Mouse (Mus musculus): ENCODE measurements around the gene Skor1. TPM values are rescaled to one million over a fixed set of nuclear protein-coding genes. Genes with fewer than 3 reads are reported as not detected.

The Skor1 gene
- total RNA-seq, 2 experiments from 2014 or later: 0.28 to 0.29 TPM

- no peak for TF ChIP-seq CTCF (IDR thresholded peaks at IDR 0.05)
- intact Hi-C loops (cut with DNase I): loop anchor here (10.0 kb wide), 1 partner anchor 878 kb away; the partner anchor contains the start of gene Smad6
- no peak overlapping the region for H3K4me3 ChIP-seq
- no peak for DNase-seq (ENCODE audit: extremely low spot score in 1 of 2, low spot score in 2 of 2)
- no peak overlapping the region for H3K27ac ChIP-seq
Observed at GRCm38 (mm10) chr9:63146856-63147274, 1.9 kb downstream of the Skor1 start.

GRCm38 (mm10) chr9:63146126-63146855 lies 2.5 kb downstream of the Skor1 start:
- Histone ChIP-seq H3K27ac (no peak overlapping the region), H3K4me3 (no peak overlapping the region)
- no peak for DNase-seq (ENCODE audit: extremely low spot score in 1 of 2, low spot score in 2 of 2)
- no peak for TF ChIP-seq CTCF (IDR thresholded peaks at IDR 0.05)
- intact Hi-C loops (cut with DNase I): loop anchor here (10.0 kb wide), 1 partner anchor 879 kb away; the partner anchor contains the start of gene Smad6

GRCm38 (mm10) chr9:63145249-63146125 lies 3.3 kb downstream of the Skor1 start:
- intact Hi-C loops (cut with DNase I): loop anchor here (10.0 kb wide), 1 partner anchor 879 kb away; the partner anchor contains the start of gene Smad6
- DNase-seq (ENCODE audit: extremely low spot score in 1 of 2, low spot score in 2 of 2): no peak
- no peak overlapping the region for H3K27ac ChIP-seq
- no peak overlapping the region for H3K4me3 ChIP-seq
- no peak for TF ChIP-seq CTCF (IDR thresholded peaks at IDR 0.05)

- intact Hi-C loops (cut with DNase I): loop anchor here (10.0 kb wide), 1 partner anchor 880 kb away; the partner anchor contains the start of gene Smad6
- H3K4me3 ChIP-seq: no peak overlapping the region
- H3K27ac ChIP-seq: no peak overlapping the region
- no peak for TF ChIP-seq CTCF (IDR thresholded peaks at IDR 0.05)
- DNase-seq (ENCODE audit: extremely low spot score in 1 of 2, low spot score in 2 of 2): no peak
Observed at GRCm38 (mm10) chr9:63144502-63145248, 4.1 kb downstream of the Skor1 start.

GRCm38 (mm10) chr9:63143641-63144501 lies 4.9 kb downstream of the Skor1 start:
- intact Hi-C loops (cut with DNase I): loop anchor here (10.0 kb wide), 1 partner anchor 881 kb away; the partner anchor contains the start of gene Smad6
- H3K4me3 ChIP-seq: no peak overlapping the region
- no peak for DNase-seq (ENCODE audit: extremely low spot score in 1 of 2, low spot score in 2 of 2)
- no peak for TF ChIP-seq CTCF (IDR thresholded peaks at IDR 0.05)
- H3K27ac ChIP-seq: no peak overlapping the region

- intact Hi-C loops (cut with DNase I): loop anchor here (10.0 kb wide), 1 partner anchor 882 kb away; the partner anchor contains the start of gene Smad6
- no peak for TF ChIP-seq CTCF (IDR thresholded peaks at IDR 0.05)
- H3K4me3 ChIP-seq: no peak overlapping the region
- DNase-seq (ENCODE audit: extremely low spot score in 1 of 2, low spot score in 2 of 2): no peak
- H3K27ac ChIP-seq: no peak overlapping the region
Observed at GRCm38 (mm10) chr9:63143227-63143626, 5.5 kb downstream of the Skor1 start.

- no peak for TF ChIP-seq CTCF (IDR thresholded peaks at IDR 0.05)
- no peak for DNase-seq (ENCODE audit: extremely low spot score in 1 of 2, low spot score in 2 of 2)
- intact Hi-C loops (cut with DNase I): loop anchor here (10.0 kb wide), 1 partner anchor 882 kb away; the partner anchor contains the start of gene Smad6
- no peak overlapping the region for H3K4me3 ChIP-seq
- no peak overlapping the region for H3K27ac ChIP-seq
Observed at GRCm38 (mm10) chr9:63142335-63143036, 6.3 kb downstream of the Skor1 start.

GRCm38 (mm10) chr9:63141641-63142334 lies 7.0 kb downstream of the Skor1 start:
- Histone ChIP-seq H3K4me3 (no peak overlapping the region), H3K27ac (no peak overlapping the region)
- intact Hi-C loops (cut with DNase I): loop anchor here (10.0 kb wide), 1 partner anchor 883 kb away; the partner anchor contains the start of gene Smad6
- TF ChIP-seq CTCF (IDR thresholded peaks at IDR 0.05): no peak
- no peak for DNase-seq (ENCODE audit: extremely low spot score in 1 of 2, low spot score in 2 of 2)

- TF ChIP-seq CTCF (IDR thresholded peaks at IDR 0.05): no peak
- H3K4me3 ChIP-seq: no peak overlapping the region
- intact Hi-C loops (cut with DNase I): loop anchor here (10.0 kb wide), 1 partner anchor 885 kb away; the partner anchor contains the start of gene Smad6
- H3K27ac ChIP-seq: no peak overlapping the region
- no peak for DNase-seq (ENCODE audit: extremely low spot score in 1 of 2, low spot score in 2 of 2)
Observed at GRCm38 (mm10) chr9:63140211-63140610, 8.6 kb downstream of the Skor1 start.

Measured in left cerebral cortex, adult 2 months (tissue).